Mouse (Mus musculus) spleen, postnatal 36 days (tissue): ENCODE results near the gene Tpra1.
A peak's percentile ranks its signal among the peaks of the same experiment; 100 is the strongest.

Source experiments
- DNase-seq, 2 experiments: peaks; one replicate each; pipeline ENCODE4 v3.0.0; 2022; ENCODE audit warnings: low spot score in 2 of 2, mixed read lengths in 1 of 2

Tpra1 gene

DNA sequence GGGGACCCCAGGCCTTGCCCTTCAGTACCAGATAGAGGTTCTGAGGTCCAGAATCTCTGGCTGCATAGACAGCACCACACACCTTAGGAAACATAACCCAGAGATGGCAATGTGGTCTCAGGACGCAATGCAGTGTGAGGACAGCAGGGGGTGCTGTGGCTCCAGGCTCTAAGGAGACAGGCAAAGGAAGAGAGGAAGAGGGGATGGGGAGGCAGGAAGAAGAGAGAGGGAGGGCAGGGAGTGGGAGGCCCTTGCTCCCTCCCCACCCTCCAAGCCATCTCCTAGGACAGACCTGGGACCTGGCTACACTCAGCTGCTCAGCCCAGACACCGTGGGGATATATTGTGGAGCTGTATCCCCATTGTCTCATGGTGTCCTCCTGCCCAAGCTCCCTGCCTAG, 25.5 kb downstream of the Tpra1 start:
- peak; percentile 35 to 48 for DNase-seq

DNA sequence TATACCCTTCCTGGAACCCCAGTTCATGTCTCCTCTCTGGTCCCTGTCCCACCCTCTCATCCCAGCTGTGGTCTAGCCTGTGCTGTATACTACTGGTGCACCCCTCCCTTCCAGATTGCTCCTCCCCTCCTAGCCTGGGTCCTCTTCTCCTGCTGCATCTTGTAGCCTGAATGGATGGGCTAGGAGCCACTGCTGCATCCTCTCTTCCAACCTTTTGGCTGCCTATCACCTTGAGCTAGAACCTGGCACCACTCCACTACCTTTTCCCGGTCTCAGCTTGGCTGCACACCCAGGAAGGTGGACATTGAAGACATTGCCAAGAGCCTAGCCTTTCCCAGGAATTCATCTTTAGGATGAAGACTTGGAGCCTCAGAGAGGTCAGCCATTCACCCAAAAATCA, 26.0 kb downstream of the Tpra1 start:
- no peak for DNase-seq

DNA sequence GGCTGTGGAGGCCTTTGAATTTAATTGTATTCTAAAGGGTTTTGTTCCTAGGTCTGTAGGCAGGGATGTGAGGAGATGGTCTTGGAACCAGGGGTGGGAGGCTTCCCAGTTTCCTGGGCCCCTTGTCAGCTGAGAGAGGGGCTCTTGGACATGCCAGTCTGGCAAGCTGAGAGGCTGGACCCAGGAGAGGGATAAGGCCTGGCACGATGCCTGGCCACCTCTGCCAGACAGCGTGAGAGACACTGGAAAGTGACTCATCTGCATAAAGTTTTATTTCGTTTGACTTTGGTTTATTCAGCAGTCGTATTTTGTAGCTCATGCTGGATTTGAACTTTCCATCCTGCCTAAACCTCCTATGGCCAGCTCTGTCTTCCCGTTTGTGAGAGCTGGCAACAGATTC, 26.5 kb downstream of the Tpra1 start:
- no peak for DNase-seq

GRCm38 (mm10) chr6:88929451-88929850, 27.4 kb downstream of the Tpra1 start:
- no peak for DNase-seq

- no peak for DNase-seq
Observed at GRCm38 (mm10) chr6:88930049-88930448, 28.0 kb downstream of the Tpra1 start.

GRCm38 (mm10) chr6:88931449-88931848, 29.4 kb downstream of the Tpra1 start:
- no peak for DNase-seq

DNA sequence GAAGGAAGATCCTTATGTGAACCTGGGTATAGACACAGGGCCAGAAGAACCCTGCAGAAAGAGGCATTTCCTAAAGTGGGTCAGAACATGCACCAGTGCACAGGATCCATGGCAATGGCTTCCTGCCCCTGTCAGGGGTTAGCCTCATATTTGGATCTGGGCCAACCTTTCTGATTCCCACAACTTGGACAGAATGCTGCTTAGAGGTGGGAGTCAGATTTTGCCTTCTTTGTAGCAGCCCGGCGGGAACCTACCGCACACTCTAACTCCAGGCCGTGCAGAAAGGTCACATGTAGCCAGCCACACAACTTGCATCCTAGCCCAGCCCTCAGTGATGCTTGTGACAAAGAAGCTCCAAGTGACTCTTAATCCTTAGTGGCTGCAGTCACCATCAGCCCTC, 32.1 kb downstream of the Tpra1 start:
- no peak for DNase-seq

- DNase-seq = no peak
Observed at GRCm38 (mm10) chr6:88934816-88935215, 32.8 kb downstream of the Tpra1 start.

DNA sequence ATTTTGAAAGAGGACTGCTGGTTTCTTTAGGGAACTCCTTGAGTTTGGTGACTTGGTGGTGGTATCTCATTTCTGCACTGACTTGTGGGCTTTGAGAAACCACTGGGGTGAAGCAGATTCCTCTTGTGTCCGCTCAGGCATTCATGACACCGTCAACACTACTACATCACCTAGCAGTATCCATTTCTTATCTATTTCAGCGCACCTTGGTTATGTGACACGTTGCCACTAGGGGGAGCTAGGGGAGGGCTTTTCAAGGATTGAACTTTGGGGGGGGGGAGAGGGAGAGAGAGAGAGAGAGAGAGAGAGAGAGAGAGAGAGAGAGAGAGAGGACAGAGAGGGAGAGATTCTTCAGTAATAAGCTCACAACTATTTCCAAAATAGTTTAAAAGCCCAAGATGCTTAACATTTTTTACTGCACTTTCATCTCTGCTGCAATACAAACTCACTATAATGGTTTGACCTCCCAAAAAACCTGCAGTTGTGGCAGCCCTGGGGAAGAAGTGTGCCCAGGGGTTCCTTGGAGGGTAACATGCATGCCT, 33.8 kb downstream of the Tpra1 start:
- no peak for DNase-seq

GRCm38 (mm10) chr6:88936342-88937213, 34.5 kb downstream of the Tpra1 start:
- no peak for DNase-seq

DNA sequence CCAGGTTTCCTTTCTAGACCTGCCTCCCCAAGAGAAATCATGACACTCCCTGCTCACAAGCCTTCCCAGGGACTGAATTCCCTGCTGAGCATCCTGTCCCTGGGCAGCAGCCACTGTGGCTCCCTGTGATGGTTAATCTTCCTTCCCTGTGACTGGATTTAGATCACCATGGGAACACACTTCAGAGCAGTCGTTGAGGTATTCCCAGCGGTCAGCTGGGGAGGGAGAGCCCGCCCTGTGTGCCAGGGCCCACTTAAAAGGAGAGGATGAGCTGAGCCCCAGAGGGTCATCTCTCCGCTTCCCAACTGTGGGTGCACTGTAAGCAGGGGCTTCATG, 35.1 kb downstream of the Tpra1 start:
- no peak for DNase-seq

GRCm38 (mm10) chr6:88937971-88938663, 36.1 kb downstream of the Tpra1 start:
- no peak for DNase-seq

- DNase-seq = no peak
Observed at GRCm38 (mm10) chr6:88938664-88939055, 36.6 kb downstream of the Tpra1 start.

- DNase-seq = no peak
Observed at GRCm38 (mm10) chr6:88939281-88940089, 37.4 kb downstream of the Tpra1 start.

GRCm38 (mm10) chr6:88940090-88940916, 38.3 kb downstream of the Tpra1 start:
- peak; percentile 15 to 24 for DNase-seq

DNA sequence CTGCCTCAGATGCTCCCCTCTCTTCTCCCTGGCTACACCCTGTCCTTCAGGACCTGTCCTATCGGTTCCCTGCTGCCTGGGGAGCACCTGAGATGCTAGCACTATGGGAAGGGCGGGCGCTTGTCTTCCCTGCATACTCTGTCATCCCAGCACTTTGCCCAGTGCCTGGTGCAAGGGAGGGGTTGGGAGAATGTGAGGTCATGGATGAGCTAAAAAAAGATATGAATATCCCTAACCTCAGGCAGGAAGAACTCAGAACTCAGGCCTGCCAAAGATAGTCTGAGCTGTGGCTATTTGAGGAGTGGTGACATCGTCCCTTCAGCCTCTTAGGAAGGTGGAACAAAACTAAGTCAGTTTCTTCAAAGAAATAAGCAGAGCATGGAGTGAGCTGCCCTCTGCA, 39.6 kb downstream of the Tpra1 start:
- DNase-seq = no peak

GRCm38 (mm10) chr6:88942595-88942994, 40.5 kb downstream of the Tpra1 start:
- DNase-seq = no peak

DNA sequence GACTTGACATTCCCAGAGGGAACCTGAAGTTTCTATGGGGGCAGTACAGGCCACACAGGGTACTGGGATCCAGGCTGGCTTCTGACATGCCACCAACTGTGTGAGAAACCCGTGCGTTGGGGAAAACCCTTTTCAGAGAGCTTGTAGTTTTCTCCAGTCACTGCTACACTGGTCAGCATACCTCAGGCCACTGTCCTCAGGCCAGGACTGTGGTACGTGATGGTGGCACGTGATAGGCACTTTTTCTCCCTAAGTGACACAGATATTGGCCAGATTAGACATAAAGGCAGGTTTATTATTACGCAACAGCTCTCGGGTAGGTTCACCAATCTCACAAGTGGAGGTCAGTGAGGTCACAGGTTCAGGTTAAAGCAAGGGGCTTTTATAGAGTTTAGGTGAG, 41.6 kb downstream of the Tpra1 start:
- no peak for DNase-seq

DNA sequence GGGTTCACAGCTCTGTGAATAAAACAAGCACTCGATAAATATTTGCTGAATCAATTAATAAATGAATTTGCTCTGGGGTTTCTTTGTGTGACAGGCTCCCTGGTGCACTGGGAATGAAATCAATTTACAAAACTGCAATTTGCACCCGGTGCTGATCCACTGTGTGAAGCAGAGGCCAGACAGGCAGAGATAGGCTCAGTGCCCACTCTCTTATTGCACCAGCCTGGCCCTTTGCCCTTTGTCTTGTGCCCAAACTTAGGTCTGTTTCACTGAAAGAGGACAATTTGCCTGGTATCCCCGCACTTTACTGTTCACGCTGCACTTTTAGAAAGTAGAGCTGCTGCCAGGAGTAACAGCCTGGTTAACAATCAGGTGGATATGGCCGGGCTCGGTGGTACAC, 44.4 kb downstream of the Tpra1 start:
- DNase-seq = no peak

DNA sequence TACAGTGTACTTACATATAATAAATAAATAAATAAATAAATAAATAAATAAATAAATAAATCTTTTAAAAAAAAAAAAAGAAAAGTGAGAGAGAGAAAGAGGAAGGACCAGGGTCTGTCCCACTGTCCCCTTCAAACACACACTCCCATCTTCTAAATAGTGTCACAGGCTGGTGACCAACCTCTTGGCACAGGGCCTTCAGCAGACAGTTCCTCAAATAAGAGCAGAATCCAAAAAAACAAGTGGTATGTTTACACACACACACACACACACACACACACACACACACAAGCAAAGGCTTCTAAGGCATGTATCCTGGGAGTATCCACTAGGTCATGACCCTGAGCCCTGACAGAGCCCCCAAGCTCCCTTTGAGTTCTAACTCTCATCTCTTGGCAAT, 45.7 kb downstream of the Tpra1 start:
- DNase-seq = no peak

DNA sequence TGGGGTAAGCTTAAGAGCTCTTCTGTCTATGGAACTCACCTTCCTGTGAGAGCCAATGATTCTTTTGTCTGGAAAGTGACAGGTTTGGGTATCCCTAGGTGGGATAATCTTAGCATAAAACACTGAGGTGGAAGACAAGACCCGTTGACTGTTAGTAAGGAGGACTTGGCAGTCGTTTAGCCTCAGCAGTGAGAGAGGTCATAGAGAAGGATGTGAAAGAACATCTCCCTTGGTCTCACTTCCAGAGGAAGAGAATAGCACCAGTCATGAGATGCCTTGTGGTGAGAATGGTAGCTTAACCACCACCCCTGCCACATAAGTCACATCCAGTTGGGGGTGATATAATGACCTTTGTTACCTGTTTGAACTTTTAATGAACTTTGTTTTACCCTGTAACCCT, 54.7 kb downstream of the Tpra1 start:
- DNase-seq = no peak
